In genomic region chr5:114773211-114773710, GRCm38 (mm10) we compare ENCODE assay signal across 7 mouse cellular contexts. TPM values are rescaled to one million over a fixed set of nuclear protein-coding genes. Genes with fewer than 3 reads are reported as not detected.
DNase-seq lines count a peak whose midpoint lies in the region; ATAC-seq lines count a peak whose summit lies in the region.

No protein-coding gene starts in this region.

- DNase-seq in adrenal gland, adult 2 months, result peak; percentile 99
- peak; percentile 94 for DNase-seq in embryo, embryonic 11.5 days (ENCODE audit: low read depth, low spot score)
- peak; percentile 92 to 97 for DNase-seq in gastrocnemius, postnatal 36 days
- DNase-seq in left cerebral cortex, postnatal 25 days (ENCODE audit: low spot score in 2 of 2), result peak; percentile 95 to 98
- peak; percentile 96 for DNase-seq in midbrain, embryonic 10.5 days (ENCODE audit: low spot score)
- DNase-seq in right cerebral cortex, postnatal 4 days, result peak; percentile 98

- H3K4me2 ChIP-seq in intestine, embryonic 15.5 days (replicated peaks), result peak overlapping the region; percentile 84

- peak overlapping the region; percentile 92 for H3K9ac ChIP-seq in intestine, embryonic 15.5 days

- peaks cover 6% of the 10 kb centered on the region; the same call in 1 of the 2 replicates for H3K4me1 ChIP-seq in intestine, embryonic 15.5 days (replicated peaks)
- peaks cover 45% of the 10 kb centered on the region for H3K4me1 ChIP-seq in midbrain, embryonic 10.5 days

- H3K36me3 ChIP-seq in intestine, embryonic 15.5 days, result no peaks in the 10 kb centered on the region
- peaks cover 4% of the 10 kb centered on the region; the same call in 1 of the 2 replicates for H3K36me3 ChIP-seq in midbrain, embryonic 10.5 days

- H3K27me3 ChIP-seq in intestine, embryonic 15.5 days (replicated peaks), result no peaks in the 10 kb centered on the region
- H3K27me3 ChIP-seq in midbrain, embryonic 10.5 days (ENCODE audit: low read depth, poor library complexity, severe bottlenecking), result no peaks in the 10 kb centered on the region

- intact Hi-C loops in gastrocnemius, postnatal 36 days (cut with DNase I), result no loop called here
- intact Hi-C loops in left cerebral cortex, postnatal 25 days (cut with DNase I), result loop anchor here (5.0 kb wide), 1 partner anchor 206 kb away; the partner anchor contains the start of gene Fam222a

- H3K4me3 ChIP-seq in intestine, embryonic 15.5 days (replicated peaks), result peak overlapping the region; percentile 99
- H3K4me3 ChIP-seq in midbrain, embryonic 10.5 days, result peak overlapping the region; percentile 100

- under 1% methylated on average over 52 of the region's 52 CpGs for WGBS in intestine, embryonic 15.5 days
- WGBS in midbrain, embryonic 10.5 days, result under 1% methylated on average over 50 of the region's 52 CpGs

- peak overlapping the region; percentile 91 for H3K27ac ChIP-seq in intestine, embryonic 15.5 days
- H3K27ac ChIP-seq in midbrain, embryonic 10.5 days (replicated peaks), result peak overlapping the region; percentile 99

- H3K9me3 ChIP-seq in intestine, embryonic 15.5 days, result no peaks in the 10 kb centered on the region
- H3K9me3 ChIP-seq in midbrain, embryonic 10.5 days (replicated peaks), result no peaks in the 10 kb centered on the region

- peak; percentile 90 for ATAC-seq in intestine, embryonic 15.5 days

RNA-seq across cellular contexts. Expression of gene Ankrd13a, which starts 1.2 kb away (rescaled TPM):
- 10 to 100 TPM; 78.4 to 92.4 TPM for total RNA-seq in adrenal gland, adult 2 months (2021)
- polyA plus RNA-seq in adrenal gland, adult 2 months (2012; rRNA removed), result 51.1 and 51.8 TPM in 2 replicates
- total RNA-seq in gastrocnemius, postnatal 36 days (2021), result 10 to 100 TPM; 18.8 to 21.4 TPM
- polyA plus RNA-seq in intestine, embryonic 15.5 days (2015; fragmentation: Nextera tagmentation; extraction: Ambion mirVana), result 55.1 and 55.3 TPM in 2 replicates
- total RNA-seq in left cerebral cortex, postnatal 25 days (2021), result 10 to 100 TPM; 30.6 to 34.9 TPM
- 50.1 and 54.0 TPM in 2 replicates for polyA plus RNA-seq in midbrain, embryonic 10.5 days (2016; fragmentation: Nextera tagmentation; extraction: Ambion mirVana)

RNA-seq across cellular contexts. Expression of gene Git2, which starts 2.1 kb away (rescaled TPM):
- 10 to 100 TPM; 35.5 to 40.9 TPM for total RNA-seq in adrenal gland, adult 2 months (2021)
- 37.7 and 40.5 TPM in 2 replicates for polyA plus RNA-seq in adrenal gland, adult 2 months (2012; rRNA removed)
- 10 to 100 TPM; 15.9 to 17.4 TPM for total RNA-seq in gastrocnemius, postnatal 36 days (2021)
- polyA plus RNA-seq in intestine, embryonic 15.5 days (2015; fragmentation: Nextera tagmentation; extraction: Ambion mirVana), result 30.7 and 31.7 TPM in 2 replicates
- 10 to 100 TPM; 38.1 to 47.0 TPM for total RNA-seq in left cerebral cortex, postnatal 25 days (2021)
- polyA plus RNA-seq in midbrain, embryonic 10.5 days (2016; fragmentation: Nextera tagmentation; extraction: Ambion mirVana), result 34.4 and 38.1 TPM in 2 replicates

RNA-seq across cellular contexts. Expression of gene 1500011B03Rik, which starts 50.0 kb away (rescaled TPM):
- total RNA-seq in adrenal gland, adult 2 months (2021), result 10 to 100 TPM; 23.1 to 36.6 TPM
- polyA plus RNA-seq in adrenal gland, adult 2 months (2012; rRNA removed), result 29.7 and 30.6 TPM in 2 replicates
- 1 to 10 TPM; 4.9 to 5.2 TPM for total RNA-seq in gastrocnemius, postnatal 36 days (2021)
- polyA plus RNA-seq in intestine, embryonic 15.5 days (2015; fragmentation: Nextera tagmentation; extraction: Ambion mirVana), result 69.4 and 70.6 TPM in 2 replicates
- total RNA-seq in left cerebral cortex, postnatal 25 days (2021), result 100 to 1,000 TPM; 162 to 177 TPM
- 133 and 143 TPM in 2 replicates for polyA plus RNA-seq in midbrain, embryonic 10.5 days (2016; fragmentation: Nextera tagmentation; extraction: Ambion mirVana)

Comparison
In these comparisons a context has a peak if more than half of its experiments do, and no peak if none do; other contexts are left out.
1. Peak in every context shown above with its lines: DNase-seq, ATAC-seq, H3K4me3 ChIP-seq and H3K27ac ChIP-seq.
2. RNA of gene 1500011B03Rik, which starts 50.0 kb away (total RNA-seq): 162 to 177 TPM in left cerebral cortex, postnatal 25 days; 23.1 to 36.6 TPM in adrenal gland, adult 2 months and 4.9 to 5.2 TPM in gastrocnemius, postnatal 36 days; every median in the first group is over 4 times any median in the second.